Mouse (Mus musculus) urinary bladder, postnatal 25 days (tissue): ENCODE measurements around the gene Vsig2.

Source experiments
- DNase-seq: peaks from one replicate; pipeline ENCODE4 v3.0.0; 2022; ENCODE audit warnings: low spot score

The Vsig2 gene

GRCm38 (mm10) chr9:37567019-37567418, 28.0 kb downstream of the Vsig2 start:
- DNase-seq: no peak

- DNase-seq: no peak
Observed at GRCm38 (mm10) chr9:37567454-37567853, 28.4 kb downstream of the Vsig2 start.

GRCm38 (mm10) chr9:37567892-37568604, 29.0 kb downstream of the Vsig2 start:
- no peak for DNase-seq

GRCm38 (mm10) chr9:37568605-37569214, 29.7 kb downstream of the Vsig2 start:
- DNase-seq: no peak

- no peak for DNase-seq
Observed at GRCm38 (mm10) chr9:37569231-37569835, 30.3 kb downstream of the Vsig2 start.

- DNase-seq: no peak
Observed at GRCm38 (mm10) chr9:37572204-37572876, 33.3 kb downstream of the Vsig2 start.

GRCm38 (mm10) chr9:37576436-37576930, 37.4 kb downstream of the Vsig2 start:
- no peak for DNase-seq

DNA sequence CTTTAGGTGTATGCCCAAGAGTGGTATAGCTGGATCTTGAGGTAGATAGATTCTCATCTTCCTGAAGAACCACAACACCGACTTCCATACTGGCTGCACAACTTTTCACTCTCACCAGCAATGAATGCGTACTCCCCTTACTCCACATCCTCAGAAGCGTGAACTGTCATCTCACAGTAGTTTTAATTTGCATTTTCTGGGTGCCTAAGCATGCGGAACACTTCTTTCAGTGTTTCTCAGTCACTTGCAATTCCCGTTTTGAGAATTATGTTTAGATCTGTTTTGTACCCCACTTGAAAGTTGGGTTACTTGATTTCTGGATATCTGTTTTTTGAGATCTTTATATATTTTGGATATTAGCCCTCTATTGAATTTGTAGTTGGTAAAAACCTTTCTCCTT, 44.5 kb downstream of the Vsig2 start:
- no peak for DNase-seq

GRCm38 (mm10) chr9:37586718-37587117, 47.7 kb downstream of the Vsig2 start:
- no peak for DNase-seq

- no peak for DNase-seq
Observed at GRCm38 (mm10) chr9:37590381-37590780, 51.3 kb downstream of the Vsig2 start.

- no peak for DNase-seq
Observed at GRCm38 (mm10) chr9:37592025-37592424, 53.0 kb downstream of the Vsig2 start.

DNA sequence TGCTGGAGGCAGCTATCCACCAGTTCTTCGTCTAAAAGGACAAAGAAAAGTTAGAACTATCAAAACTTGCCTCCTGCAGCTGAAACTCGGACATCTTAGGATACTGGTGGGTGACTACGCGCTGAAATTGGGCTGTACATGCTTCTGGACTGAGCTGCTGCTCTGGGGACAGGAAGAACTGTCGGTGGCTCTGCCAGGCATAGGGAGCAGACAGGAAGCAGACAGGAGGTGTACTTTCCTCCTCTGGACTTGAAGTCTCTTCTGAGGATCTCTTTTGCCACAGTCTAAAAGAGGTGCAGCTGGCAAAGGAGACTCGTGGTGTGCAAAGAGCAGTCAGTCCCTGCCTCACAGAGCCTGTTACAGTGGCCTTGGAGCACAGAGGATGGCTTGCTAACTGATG, 53.6 kb downstream of the Vsig2 start:
- no peak for DNase-seq

DNA sequence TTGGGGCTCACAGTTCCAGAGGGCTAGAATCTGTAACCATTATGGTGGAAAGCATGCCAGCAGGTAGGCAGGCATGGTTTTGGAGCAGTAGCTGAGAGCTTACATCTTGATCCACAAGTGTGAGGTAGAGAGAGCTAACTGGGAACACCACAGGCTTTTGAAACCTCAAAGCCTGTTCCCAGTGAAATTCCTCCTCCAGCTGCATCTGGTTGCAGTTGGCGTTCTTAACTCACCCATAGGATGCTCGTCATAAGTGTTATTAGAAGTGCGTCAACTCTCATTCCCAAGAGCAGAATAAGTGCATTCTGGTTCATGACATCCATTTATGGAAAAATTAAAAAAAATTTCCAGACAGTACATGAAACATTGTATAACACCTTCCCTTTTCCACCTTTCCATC, 54.6 kb downstream of the Vsig2 start:
- DNase-seq: no peak
